Mouse (Mus musculus) intestine, embryonic 16.5 days (tissue): ENCODE measurements around the gene 5330417C22Rik. TPM values are rescaled to one million over a fixed set of nuclear protein-coding genes. Genes with fewer than 3 reads are reported as not detected.
"Not testable (repeated sequence)": the region's sequence is repeated elsewhere in the genome, so short reads cannot be mapped to it uniquely, and the experiment has no call there.

Experiments used
- ATAC-seq: fragments of 200-750 bp; cut with Nextera tagmentation; 2 replicates; pipeline ENCODE4 v1.8.0; 2017; ENCODE audit warnings: moderate TSS enrichment, moderate library complexity
- H3K27ac ChIP-seq: fragments of 300-500 bp; sonication (generic); 2 replicates; pipeline ENCODE4 v1.5.1; 2014; ENCODE audit warnings: mild to moderate bottlenecking, low read length
- H3K27me3 ChIP-seq: fragments of 300-500 bp; sonication (generic); replicated peaks from 2 replicates; pipeline ENCODE4 v1.6.1; 2014; ENCODE audit warnings: low read length, control low read depth, mixed read lengths; ENCODE audit not compliant: control insufficient read depth, insufficient read depth
- H3K36me3 ChIP-seq: fragments of 300-500 bp; sonication (generic); 2 replicates; pipeline ENCODE4 v1.6.1; 2014; ENCODE audit warnings: low read length, control low read depth; ENCODE audit not compliant: control insufficient read depth, insufficient read depth
- H3K4me1 ChIP-seq: fragments of 300-500 bp; sonication (generic); 2 replicates; pipeline ENCODE4 v1.6.1; 2014; ENCODE audit warnings: low read length, control low read depth, mixed read lengths; ENCODE audit not compliant: control insufficient read depth, insufficient read depth
- H3K4me2 ChIP-seq: fragments of 300-500 bp; sonication (generic); 2 replicates; pipeline ENCODE4 v1.6.1; 2014; ENCODE audit warnings: low read depth, low read length, control low read depth
- H3K4me3 ChIP-seq: fragments of 300-500 bp; sonication (generic); 2 replicates; pipeline ENCODE4 v1.5.1; 2014; ENCODE audit warnings: mild to moderate bottlenecking, low read length
- H3K9ac ChIP-seq: fragments of 300-500 bp; sonication (generic); 2 replicates; pipeline ENCODE4 v1.6.1; 2014; ENCODE audit warnings: low read depth, low read length
- H3K9me3 ChIP-seq: fragments of 300-500 bp; sonication (generic); 2 replicates; pipeline ENCODE4 v1.6.1; 2016; ENCODE audit warnings: low read length, control low read depth; ENCODE audit not compliant: control insufficient read depth
- WGBS: fragments of 180-500 bp; shearing (Covaris S2); extraction: QIAGEN DNeasy Blood & Tissue Kit; methylation state at CpG from one replicate; pipeline ENCODE4 v1.1.7; 2014; 5-methylcytosine and 5-hydroxymethylcytosine counted together
- polyA plus RNA-seq: library from polyadenylated mRNA; unstranded; fragments of >200 nt; fragmentation: Nextera tagmentation; extraction: Ambion mirVana; gene quantifications from 2 replicates; pipeline ENCODE4 v1.2.1, GENCODE M21; 2015

Gene 5330417C22Rik
- polyA plus RNA-seq, 1 experiment from 2014 or later = 15.5 TPM

DNA sequence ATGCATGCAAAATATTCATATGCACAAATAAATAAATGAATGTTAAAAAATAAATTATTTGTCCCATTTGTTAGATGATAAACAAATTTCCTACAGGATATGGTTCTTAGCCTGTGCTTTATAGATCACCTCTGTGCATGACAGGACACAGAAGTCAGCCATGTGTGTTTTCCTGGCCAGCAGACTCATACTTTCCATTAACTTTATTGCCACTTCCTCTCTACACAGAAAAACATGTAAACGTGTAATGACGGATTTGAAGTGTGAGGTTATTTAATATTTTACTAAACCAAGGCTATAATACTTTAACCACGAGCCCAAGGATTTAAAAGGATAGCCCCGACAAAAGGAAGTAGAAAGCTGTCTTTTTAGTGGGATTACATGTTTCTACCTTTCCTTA lies 32.4 kb downstream of the 5330417C22Rik start:
- H3K36me3 ChIP-seq = no peaks in the 10 kb centered on the region
- no peaks in the 10 kb centered on the region for H3K27me3 ChIP-seq
- H3K4me1 ChIP-seq = no peaks in the 10 kb centered on the region
- H3K9me3 ChIP-seq = no peaks in the 10 kb centered on the region
- no peak overlapping the region for H3K9ac ChIP-seq
- no peak overlapping the region for H3K4me2 ChIP-seq
- ATAC-seq = no peak
- no peak overlapping the region for H3K4me3 ChIP-seq
- H3K27ac ChIP-seq = no peak overlapping the region
- 58% methylated on average over 4 of the region's 4 CpGs for WGBS

DNA sequence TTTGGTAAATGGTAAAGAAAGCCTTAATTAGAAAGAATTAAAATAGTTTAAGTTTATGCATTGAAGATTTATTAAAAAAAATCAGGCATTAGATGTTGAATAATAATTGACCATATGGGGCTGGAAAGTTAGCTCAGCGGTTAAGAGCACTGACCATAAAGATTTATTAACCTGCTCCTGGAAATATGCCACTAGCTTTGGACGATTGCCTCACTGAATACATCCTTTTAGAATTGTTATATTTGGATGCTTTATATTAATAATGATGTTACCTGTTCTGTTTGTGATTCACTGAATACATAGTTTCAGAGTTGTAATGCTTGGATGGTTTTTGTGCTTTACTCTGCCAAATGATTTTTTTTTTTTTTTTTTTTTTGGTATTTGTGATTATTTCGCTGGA lies 34.9 kb downstream of the 5330417C22Rik start:
- WGBS = 65% methylated on average over 3 of the region's 3 CpGs
- ATAC-seq, H3K4me1 ChIP-seq, H3K27me3 ChIP-seq, H3K9ac ChIP-seq, H3K36me3 ChIP-seq, H3K9me3 ChIP-seq, H3K4me2 ChIP-seq, H3K4me3 ChIP-seq, H3K27ac ChIP-seq: not testable (repeated sequence)

DNA sequence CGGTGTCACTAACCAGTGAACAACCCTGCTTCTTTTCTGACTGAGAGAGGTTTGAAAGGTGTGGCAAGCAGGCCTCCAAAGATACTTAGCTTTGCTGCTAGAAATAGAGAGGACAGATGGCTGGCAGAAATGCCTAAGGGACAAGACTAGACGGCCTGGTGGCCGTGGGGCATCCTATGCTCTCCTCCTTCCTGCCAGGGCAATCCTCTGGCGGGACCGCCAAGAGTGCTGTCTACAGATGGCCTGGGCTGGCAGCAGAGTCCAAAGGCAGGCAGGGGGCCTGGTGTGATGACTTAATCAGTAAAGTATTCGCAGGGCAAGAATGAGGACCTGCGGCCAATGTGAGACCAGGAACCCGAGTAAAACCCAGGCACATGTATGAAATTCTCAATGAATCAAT lies 36.5 kb downstream of the 5330417C22Rik start:
- Histone ChIP-seq H3K9me3 (no peaks in the 10 kb centered on the region), H3K36me3 (no peaks in the 10 kb centered on the region), H3K4me1 (no peaks in the 10 kb centered on the region), H3K4me2 (no peak overlapping the region), H3K27me3 (no peaks in the 10 kb centered on the region), H3K27ac (no peak overlapping the region), H3K9ac (no peak overlapping the region), H3K4me3 (no peak overlapping the region)
- 65% methylated on average over 8 of the region's 8 CpGs for WGBS
- no peak for ATAC-seq

DNA sequence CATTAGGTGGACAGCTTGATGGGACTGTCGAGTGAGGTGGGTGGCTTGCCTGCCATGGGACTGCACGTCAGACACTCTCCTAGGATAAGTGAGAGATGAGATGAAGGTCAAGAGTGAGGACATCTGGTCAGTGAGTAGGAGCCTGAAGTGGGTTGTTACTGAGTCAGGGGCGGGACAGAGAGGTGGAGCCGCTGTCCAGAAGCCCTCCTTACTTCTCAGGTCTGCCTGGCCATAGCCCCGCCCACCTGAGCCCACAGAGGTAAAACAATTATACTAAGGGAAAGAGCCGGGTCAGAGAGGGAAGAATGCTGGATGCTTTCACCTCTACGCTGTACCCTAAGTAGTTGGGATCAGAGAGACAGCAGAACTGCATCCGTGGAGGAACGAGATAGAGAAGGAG lies 38.7 kb downstream of the 5330417C22Rik start:
- Histone ChIP-seq H3K4me1 (no peaks in the 10 kb centered on the region), H3K27me3 (no peaks in the 10 kb centered on the region), H3K4me3 (no peak overlapping the region), H3K36me3 (no peaks in the 10 kb centered on the region), H3K9ac (no peak overlapping the region), H3K9me3 (no peaks in the 10 kb centered on the region), H3K27ac (no peak overlapping the region), H3K4me2 (no peak overlapping the region)
- no peak for ATAC-seq
- WGBS = 33% methylated on average over 9 of the region's 9 CpGs

DNA sequence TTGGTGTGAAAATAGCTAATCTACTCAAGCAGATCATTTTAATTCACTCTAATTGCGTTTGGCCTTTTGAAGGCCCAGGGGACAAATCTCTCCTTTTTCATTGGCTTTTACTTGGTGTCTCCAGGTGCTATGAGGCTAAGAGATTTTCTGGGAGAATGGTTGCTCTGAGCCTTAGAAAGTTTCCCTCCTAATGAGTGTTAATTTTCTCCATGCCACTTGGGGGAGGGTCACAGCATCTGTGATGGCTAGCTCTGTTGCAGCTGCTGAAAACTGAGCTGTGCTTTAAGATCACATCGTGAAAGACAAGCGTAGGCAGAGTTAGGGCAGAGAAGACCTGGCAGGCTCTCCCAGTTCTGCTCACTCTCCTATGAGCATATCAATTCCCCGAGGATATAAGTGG lies 40.9 kb downstream of the 5330417C22Rik start:
- Histone ChIP-seq H3K36me3 (no peaks in the 10 kb centered on the region), H3K9ac (no peak overlapping the region), H3K9me3 (no peaks in the 10 kb centered on the region), H3K4me3 (no peak overlapping the region), H3K4me1 (no peaks in the 10 kb centered on the region), H3K27me3 (no peaks in the 10 kb centered on the region), H3K27ac (no peak overlapping the region), H3K4me2 (no peak overlapping the region)
- no peak for ATAC-seq
- WGBS = 55% methylated on average over 4 of the region's 4 CpGs

DNA sequence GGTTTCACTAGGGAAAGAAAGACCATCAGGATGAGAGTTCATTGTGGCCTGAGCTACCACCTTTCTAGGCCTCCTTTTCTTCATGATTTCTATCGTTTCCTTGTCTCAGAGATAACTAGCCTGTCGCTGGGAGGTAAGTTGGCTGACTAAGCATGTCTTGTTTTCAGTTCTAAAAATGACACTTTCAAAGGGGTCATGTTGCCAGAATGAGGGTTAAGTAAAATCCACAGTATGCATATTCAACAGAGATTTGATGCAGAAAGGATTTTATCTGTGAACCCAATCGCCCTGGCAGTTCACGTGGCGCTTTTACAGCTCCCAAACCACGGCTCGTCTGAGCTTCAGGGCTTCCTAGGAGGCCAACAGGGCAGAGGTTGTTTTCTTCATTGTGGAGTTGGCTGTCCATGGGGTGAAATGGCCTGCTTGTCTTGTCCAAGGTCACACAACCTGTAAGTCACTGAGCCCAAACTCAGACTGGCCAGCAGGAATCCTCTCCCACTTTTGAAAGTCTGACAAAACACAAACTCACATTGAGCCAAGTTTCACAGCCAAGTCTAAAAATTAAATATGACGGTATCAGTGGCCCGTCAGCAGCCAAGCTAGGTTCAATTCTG lies 41.4 kb downstream of the 5330417C22Rik start:
- H3K36me3 ChIP-seq = no peaks in the 10 kb centered on the region

DNA sequence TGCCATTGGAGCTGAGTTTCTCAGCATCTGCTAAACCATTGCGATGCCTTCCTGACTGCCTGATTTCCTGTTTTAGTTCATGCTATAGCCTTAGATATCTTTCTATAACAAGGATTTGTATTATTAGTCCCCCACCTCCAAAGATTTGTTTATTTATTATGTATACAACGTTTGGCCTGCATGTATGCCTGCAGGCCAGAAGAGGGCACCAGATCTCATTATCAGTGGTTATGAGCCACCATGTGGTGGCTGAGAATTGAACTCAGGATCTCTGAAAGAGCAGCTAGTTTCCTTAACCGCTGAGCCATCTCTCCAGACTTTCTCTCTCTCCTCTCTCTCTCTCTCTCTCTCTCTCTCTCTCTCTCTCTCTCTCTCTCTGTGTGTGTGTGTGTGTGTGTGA lies 46.4 kb downstream of the 5330417C22Rik start:
- no peak for ATAC-seq
- 33% methylated on average over 3 of the region's 3 CpGs for WGBS
- H3K4me1 ChIP-seq = no peaks in the 10 kb centered on the region

More for the DNA sequence above, 41.4 kb downstream of the 5330417C22Rik start:
- no peak overlapping the region for H3K4me3 ChIP-seq
- H3K9ac ChIP-seq = no peak overlapping the region
- no peaks in the 10 kb centered on the region for H3K4me1 ChIP-seq
- no peak overlapping the region for H3K27ac ChIP-seq
- WGBS = 75% methylated on average over 9 of the region's 9 CpGs
- H3K9me3 ChIP-seq = no peaks in the 10 kb centered on the region
- no peaks in the 10 kb centered on the region for H3K27me3 ChIP-seq
- no peak for ATAC-seq
- H3K4me2 ChIP-seq = no peak overlapping the region

DNA sequence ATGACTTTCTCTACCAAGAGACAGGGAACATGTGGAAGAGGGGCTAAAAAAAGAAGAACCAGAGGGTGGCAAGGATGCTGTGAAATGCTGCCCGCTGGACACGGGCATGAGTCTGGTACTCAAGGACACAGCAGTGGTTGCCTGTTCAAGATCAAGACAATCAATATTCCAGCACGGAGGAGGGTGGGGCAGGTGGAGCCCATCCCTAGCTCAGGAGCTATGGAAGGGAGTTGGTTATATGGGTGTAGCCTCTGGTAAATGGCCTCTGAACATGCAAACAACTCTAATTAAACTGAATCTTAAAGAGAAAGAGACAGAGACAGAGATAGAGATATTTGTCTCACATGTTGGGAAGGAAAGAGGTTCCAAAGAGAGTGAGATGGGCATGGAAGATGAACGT lies 51.6 kb downstream of the 5330417C22Rik start:
- ATAC-seq = peak; percentile 77; the same call in 1 of the 2 replicates
- no peaks in the 10 kb centered on the region for H3K9me3 ChIP-seq

More for the DNA sequence above, 46.4 kb downstream of the 5330417C22Rik start:
- H3K27me3 ChIP-seq = no peaks in the 10 kb centered on the region
- H3K9ac ChIP-seq = no peak overlapping the region
- no peak overlapping the region for H3K27ac ChIP-seq
- no peaks in the 10 kb centered on the region for H3K9me3 ChIP-seq
- H3K36me3 ChIP-seq = no peaks in the 10 kb centered on the region
- H3K4me2 ChIP-seq = no peak overlapping the region
- H3K4me3 ChIP-seq = no peak overlapping the region

DNA sequence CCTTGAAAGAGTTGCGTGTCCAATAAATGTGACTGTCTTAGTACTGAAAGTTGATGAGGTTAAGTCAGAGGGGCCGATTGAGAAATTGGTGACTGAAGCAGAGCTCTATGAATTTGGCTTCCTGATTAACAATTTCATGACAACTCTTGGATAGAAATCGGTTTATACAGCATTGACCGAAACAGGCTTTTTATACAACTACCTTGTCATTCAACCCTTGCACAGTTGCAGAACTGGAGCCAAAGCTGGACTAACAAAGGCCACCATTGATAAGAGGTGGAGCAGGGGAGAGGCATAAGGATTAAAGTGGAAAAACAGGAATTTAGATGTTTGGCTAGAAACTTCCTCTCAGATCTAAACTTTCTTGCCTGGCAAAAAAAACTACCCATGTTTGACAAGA lies 57.5 kb downstream of the 5330417C22Rik start:
- H3K9me3 ChIP-seq = no peaks in the 10 kb centered on the region
- no peak overlapping the region for H3K4me3 ChIP-seq
- no peak overlapping the region; the same call in 1 of the 2 replicates for H3K27ac ChIP-seq
- H3K4me2 ChIP-seq = no peak overlapping the region
- H3K36me3 ChIP-seq = no peaks in the 10 kb centered on the region
- peaks cover 12% of the 10 kb centered on the region for H3K4me1 ChIP-seq
- 73% methylated on average over 4 of the region's 4 CpGs for WGBS
- no peak for ATAC-seq
- no peaks in the 10 kb centered on the region for H3K27me3 ChIP-seq
- H3K9ac ChIP-seq = no peak overlapping the region

More for the DNA sequence above, 51.6 kb downstream of the 5330417C22Rik start:
- no peaks in the 10 kb centered on the region for H3K4me1 ChIP-seq
- H3K9ac ChIP-seq = no peak overlapping the region
- 65% methylated on average over 4 of the region's 4 CpGs for WGBS
- H3K4me2 ChIP-seq = no peak overlapping the region
- no peak overlapping the region for H3K4me3 ChIP-seq
- no peak overlapping the region for H3K27ac ChIP-seq
- no peaks in the 10 kb centered on the region for H3K27me3 ChIP-seq
- H3K36me3 ChIP-seq = no peaks in the 10 kb centered on the region
